Mouse (Mus musculus) thymus, adult 2 months (tissue): ENCODE measurements around the gene Smco3. TPM values are rescaled to one million over a fixed set of nuclear protein-coding genes. Genes with fewer than 3 reads are reported as not detected.

ENCODE experiments used
- DNase-seq: peaks from one replicate; pipeline ENCODE4 v3.0.0; 2021
- H3K27ac ChIP-seq: fragments of 200-500 bp; 2 replicates; pipeline ENCODE4 v1.5.1; 2012; ENCODE audit warnings: low read length, control low read depth; ENCODE audit not compliant: control insufficient read depth, insufficient read depth
- H3K27me3 ChIP-seq: fragments of 200-500 bp; 2 replicates; pipeline ENCODE4 v1.6.1; 2012; ENCODE audit warnings: mild to moderate bottlenecking, low read length, moderate library complexity, mixed read lengths; ENCODE audit not compliant: control insufficient read depth, insufficient read depth
- H3K36me3 ChIP-seq: fragments of 200-500 bp; 2 replicates; pipeline ENCODE4 v1.6.1; 2012; ENCODE audit warnings: mild to moderate bottlenecking, low read length, moderate library complexity; ENCODE audit not compliant: control insufficient read depth, insufficient read depth
- H3K4me1 ChIP-seq: fragments of 200-500 bp; replicated peaks from 2 replicates; pipeline ENCODE4 v1.6.1; 2012; ENCODE audit warnings: low read length; ENCODE audit not compliant: control insufficient read depth, insufficient read depth
- H3K4me3 ChIP-seq: fragments of 200-500 bp; 2 replicates; pipeline ENCODE4 v1.5.1; 2012; ENCODE audit warnings: mild to moderate bottlenecking, low read length, control low read depth, moderate library complexity; ENCODE audit not compliant: control insufficient read depth, insufficient read depth
- CTCF ChIP-seq: fragments of 200-500 bp; IDR thresholded peaks from 2 replicates; pipeline ENCODE4 v1.5.1; 2012; ENCODE audit warnings: mild to moderate bottlenecking, control low read depth, low read length, moderate library complexity, borderline replicate concordance; ENCODE audit not compliant: control insufficient read depth, poor library complexity, insufficient read depth; ENCODE audit errors: extremely low read depth
- POLR2A ChIP-seq: fragments of 200-500 bp; IDR thresholded peaks from 2 replicates; pipeline ENCODE4 v1.6.1; 2012; ENCODE audit warnings: mild to moderate bottlenecking, low read length, control low read depth, moderate library complexity; ENCODE audit not compliant: control insufficient read depth, poor library complexity, insufficient read depth; ENCODE audit errors: extremely low read depth
- WGBS: fragments of 180-500 bp; shearing (Covaris S2); methylation state at CpG from one replicate; pipeline ENCODE4 v1.1.7; 2018; 5-methylcytosine and 5-hydroxymethylcytosine counted together
- polyA plus RNA-seq: library from polyadenylated mRNA; depleted of rRNA; stranded (reverse); fragments of >200 nt; gene quantifications from 2 replicates; pipeline ENCODE4 v1.2.3, GENCODE M21; 2012

Smco3 gene
- polyA plus RNA-seq, 1 experiment: 0.24 TPM

GRCm38 (mm10) chr6:136813117-136813516 lies 22.1 kb downstream of the Smco3 start:
- Histone ChIP-seq H3K4me1 (peaks cover 7% of the 10 kb centered on the region), H3K27ac (no peak overlapping the region), H3K36me3 (peaks cover 52% of the 10 kb centered on the region), H3K27me3 (no peaks in the 10 kb centered on the region), H3K4me3 (no peak overlapping the region)
- TF ChIP-seq CTCF: no peak
- TF ChIP-seq POLR2A: no peak
- DNase-seq: no peak
- WGBS: 74% methylated on average over 4 of the region's 4 CpGs

DNA sequence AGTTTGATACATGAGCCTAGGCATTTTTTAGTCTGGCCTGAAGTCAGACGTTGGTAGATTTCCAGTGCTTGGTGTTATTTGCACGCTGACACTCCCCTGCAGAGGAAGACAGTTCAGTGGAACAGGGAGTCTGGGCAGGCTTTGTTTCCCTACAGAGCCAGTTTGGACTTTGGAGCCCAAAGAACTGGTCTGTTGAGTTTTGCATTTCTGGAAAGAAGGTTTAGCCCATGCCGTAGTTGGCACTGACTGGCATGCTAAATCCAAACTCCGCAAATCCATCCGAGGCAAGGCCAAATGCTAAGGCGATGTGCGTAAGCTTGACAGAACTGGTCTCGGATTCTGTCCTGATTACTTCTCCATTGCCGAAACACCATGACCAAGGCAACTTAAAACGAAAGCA lies 24.1 kb downstream of the Smco3 start:
- TF ChIP-seq CTCF: no peak
- no peak for TF ChIP-seq POLR2A
- Histone ChIP-seq H3K4me1 (peaks cover 11% of the 10 kb centered on the region), H3K4me3 (no peak overlapping the region), H3K27ac (no peak overlapping the region), H3K27me3 (no peaks in the 10 kb centered on the region), H3K36me3 (peaks cover 32% of the 10 kb centered on the region)
- WGBS: 95% methylated on average over 10 of the region's 10 CpGs
- DNase-seq: no peak

- H3K27me3 ChIP-seq: no peaks in the 10 kb centered on the region
- 52% methylated on average over 13 of the region's 13 CpGs for WGBS
- peak overlapping the region; percentile 42 for H3K4me3 ChIP-seq
- no peak for DNase-seq
- peaks cover 14% of the 10 kb centered on the region for H3K4me1 ChIP-seq
- TF ChIP-seq CTCF (no peak), POLR2A (no peak)
- H3K36me3 ChIP-seq: peaks cover 18% of the 10 kb centered on the region
- no peak overlapping the region for H3K27ac ChIP-seq
These were observed 25.6 kb downstream of the Smco3 start for GRCm38 (mm10) chr6:136809673-136810072.

DNA sequence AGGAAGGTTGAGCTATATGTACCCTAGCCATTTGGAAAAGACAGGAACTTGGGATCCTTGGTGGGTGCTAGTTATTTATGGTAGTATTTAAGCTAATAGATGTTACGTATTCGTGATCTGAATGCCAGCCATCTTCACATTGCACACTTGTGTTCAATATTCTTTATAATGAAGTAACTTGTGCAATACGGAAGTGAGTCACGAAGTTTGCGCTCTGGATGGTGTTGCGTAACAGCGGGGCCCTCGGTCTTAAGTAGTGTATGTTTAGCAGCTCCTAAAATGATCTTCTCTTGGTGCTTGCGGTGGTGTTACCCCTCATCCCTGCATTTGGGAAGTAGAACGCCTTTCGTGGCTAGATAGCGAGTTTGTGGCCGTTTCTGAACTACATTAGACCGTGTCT lies 26.2 kb downstream of the Smco3 start:
- Histone ChIP-seq H3K27ac (no peak overlapping the region), H3K27me3 (no peaks in the 10 kb centered on the region), H3K36me3 (peaks cover 12% of the 10 kb centered on the region), H3K4me3 (peak overlapping the region; percentile 50), H3K4me1 (peaks cover 14% of the 10 kb centered on the region)
- TF ChIP-seq CTCF: no peak
- no peak for TF ChIP-seq POLR2A
- WGBS: under 1% methylated on average over 14 of the region's 14 CpGs
- peak; percentile 37 for DNase-seq

DNA sequence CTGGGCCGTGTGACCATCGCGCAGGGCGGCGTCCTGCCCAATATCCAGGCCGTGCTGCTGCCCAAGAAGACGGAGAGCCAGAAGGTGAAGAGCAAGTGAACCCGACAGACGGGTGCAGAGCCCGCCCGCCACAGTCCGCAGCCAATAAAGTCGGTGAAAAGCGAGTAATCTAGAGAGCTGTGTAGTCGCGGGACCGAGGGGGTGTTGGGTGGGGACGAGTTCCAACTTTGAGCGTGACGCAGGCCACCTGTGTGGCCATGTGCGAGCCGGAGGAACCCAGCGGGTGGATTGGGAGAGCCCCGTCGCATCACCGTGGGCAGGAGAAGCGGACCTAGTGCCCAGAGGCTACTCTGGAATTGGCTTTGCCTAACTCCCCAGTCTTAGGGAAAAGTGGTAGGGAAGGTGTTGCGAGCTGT lies 26.6 kb downstream of the Smco3 start:
- Histone ChIP-seq H3K4me3 (peak overlapping the region; percentile 50), H3K4me1 (peaks cover 14% of the 10 kb centered on the region), H3K27ac (peak overlapping the region; percentile 12; the same call in 1 of the 2 replicates), H3K36me3 (peaks cover 7% of the 10 kb centered on the region), H3K27me3 (no peaks in the 10 kb centered on the region)
- WGBS: under 1% methylated on average over 28 of the region's 28 CpGs
- no peak for TF ChIP-seq POLR2A
- no peak for TF ChIP-seq CTCF
- peak; percentile 42 for DNase-seq

DNA sequence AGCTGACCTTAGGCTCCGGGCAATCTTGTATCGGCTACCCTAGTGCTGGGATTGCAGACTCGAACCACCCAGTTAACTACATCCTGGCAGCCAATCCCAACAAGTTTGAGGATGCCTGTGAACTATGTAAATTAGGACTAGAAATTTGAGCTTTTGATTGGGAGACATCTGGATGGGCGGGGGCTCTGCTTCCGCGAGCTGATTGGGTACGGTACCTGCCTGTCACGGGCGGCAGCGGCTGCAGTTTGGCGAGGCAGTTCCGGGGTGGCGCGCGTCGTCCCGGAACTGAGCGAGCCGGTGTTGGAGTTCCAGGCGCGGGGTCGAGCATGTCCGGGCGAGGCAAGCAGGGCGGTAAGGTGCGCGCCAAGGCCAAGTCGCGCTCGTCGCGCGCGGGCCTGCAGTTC lies 27.2 kb downstream of the Smco3 start, which contains the start of gene H2afj:
Gene H2afj, plus strand, starts transcription at position 231 of the 404 bp plus-strand sequence.
- Histone ChIP-seq H3K4me3 (peak within 1 kb of the TSS; percentile 50), H3K36me3 (peaks cover 2% of the 10 kb centered on the region), H3K4me1 (peaks cover 14% of the 10 kb centered on the region), H3K27ac (peak within 1 kb of the TSS; percentile 32; the same call in 1 of the 2 replicates), H3K27me3 (no peaks in the 10 kb centered on the region)
- peak; percentile 99 for DNase-seq
- TF ChIP-seq POLR2A (peak; percentile 80), CTCF (peak; percentile 47; the same call in 1 of the 2 replicates)
- WGBS: under 1% methylated on average over 34 of the region's 34 CpGs

DNA sequence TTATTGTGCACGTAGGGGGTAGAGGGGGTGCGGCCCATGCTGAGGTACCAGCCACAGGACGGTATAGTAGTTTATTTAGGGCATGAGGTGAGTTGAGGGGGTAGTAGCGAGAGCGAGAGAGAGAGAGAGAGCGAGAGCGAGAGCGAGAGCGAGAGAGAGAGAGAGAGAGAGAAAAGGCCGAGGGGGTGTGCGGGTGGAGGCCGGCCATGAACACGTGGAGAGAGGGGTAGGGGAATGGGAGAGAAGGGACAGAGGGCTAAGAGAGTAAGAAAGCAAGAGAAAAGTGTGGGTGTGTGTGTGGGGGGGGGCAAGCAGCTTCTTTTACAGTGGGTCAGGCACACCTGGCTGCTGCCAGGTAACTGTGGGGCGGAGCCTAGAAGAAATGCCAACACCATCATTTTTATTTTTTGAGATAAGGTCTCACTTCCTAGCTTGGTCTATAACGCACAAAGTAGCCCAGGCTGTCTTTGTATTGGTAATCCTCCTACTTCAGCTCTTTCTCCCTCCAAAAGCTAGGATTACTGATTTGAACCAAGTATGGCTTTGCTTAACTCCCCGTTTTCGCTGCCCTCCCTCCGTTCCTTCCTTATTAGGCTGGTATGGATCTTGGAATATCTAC lies 27.7 kb downstream of the Smco3 start:
- no peaks in the 10 kb centered on the region for H3K36me3 ChIP-seq
- 61% methylated on average over 18 of the region's 18 CpGs for WGBS
- TF ChIP-seq CTCF: no peak
- TF ChIP-seq POLR2A: no peak
- H3K4me3 ChIP-seq: no peak overlapping the region
- peak overlapping the region; percentile 32; the same call in 1 of the 2 replicates for H3K27ac ChIP-seq
- H3K4me1 ChIP-seq: peaks cover 14% of the 10 kb centered on the region
- H3K27me3 ChIP-seq: no peaks in the 10 kb centered on the region
- no peak for DNase-seq
